Mouse (Mus musculus): ENCODE results near the gene Tmem163. TPM values are rescaled to one million over a fixed set of nuclear protein-coding genes. Genes with fewer than 3 reads are reported as not detected.

Tmem163 gene
- polyA plus RNA-seq, 1 experiment from 2014 or later = 8.8 TPM

DNA sequence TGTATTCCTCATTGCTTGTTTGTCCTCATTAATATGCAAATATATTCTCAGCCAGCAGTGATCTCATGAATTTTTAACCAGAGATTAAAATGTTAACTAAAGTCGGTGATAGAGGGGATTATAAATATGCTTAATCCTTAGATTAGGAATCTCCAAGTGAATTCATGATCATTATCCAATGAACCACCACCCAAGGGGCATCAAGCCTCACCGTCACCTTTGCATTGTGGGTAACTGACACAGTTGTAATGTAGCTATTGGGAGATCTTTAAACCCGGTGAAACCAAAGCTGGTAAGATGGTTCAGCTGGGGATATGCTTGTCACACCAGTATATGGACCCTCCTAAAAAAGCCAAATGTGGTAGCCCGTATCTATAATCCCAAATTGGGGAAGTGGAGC is 131.3 kb downstream of the Tmem163 start:
- Histone ChIP-seq H3K4me3 (no peak overlapping the region), H3K27me3 (no peaks in the 10 kb centered on the region), H3K27ac (no peak overlapping the region), H3K4me2 (no peak overlapping the region), H3K9me3 (no peaks in the 10 kb centered on the region), H3K36me3 (no peaks in the 10 kb centered on the region), H3K4me1 (no peaks in the 10 kb centered on the region), H3K9ac (no peak overlapping the region)
- WGBS = 71% methylated on average over 4 of the region's 4 CpGs
- no peak for ATAC-seq (ENCODE audit: insufficient number of reproducible peaks, insufficient read depth, low FRiP score, low TSS enrichment, low read depth)

GRCm38 (mm10) chr1:127542756-127543155 is 136.6 kb downstream of the Tmem163 start:
- H3K4me3 ChIP-seq = no peak overlapping the region

DNA sequence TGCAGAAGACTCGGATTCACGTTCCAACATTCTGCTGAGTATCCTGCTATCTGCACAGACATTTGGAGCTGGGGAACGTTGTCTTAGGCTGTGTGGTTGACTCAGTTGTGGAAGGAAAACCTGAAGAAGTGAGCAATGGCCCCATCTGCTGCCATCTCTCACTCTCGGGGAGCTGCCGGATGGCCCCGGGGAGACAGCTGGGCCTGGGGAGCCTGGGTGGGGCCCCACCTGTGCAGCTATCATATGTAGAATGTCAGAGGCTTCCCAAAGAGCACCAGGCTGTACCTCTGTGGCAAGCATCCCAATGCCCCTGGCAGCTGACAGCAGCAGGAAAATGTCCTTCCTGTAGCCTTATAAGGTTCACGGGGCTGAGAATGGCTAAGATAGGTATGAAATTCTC is 137.4 kb downstream of the Tmem163 start:
- ATAC-seq (ENCODE audit: insufficient number of reproducible peaks, insufficient read depth, low FRiP score, low TSS enrichment, low read depth) = no peak
- H3K4me2 ChIP-seq = no peak overlapping the region
- no peak overlapping the region for H3K4me3 ChIP-seq
- H3K9me3 ChIP-seq = no peaks in the 10 kb centered on the region
- H3K27me3 ChIP-seq = no peaks in the 10 kb centered on the region; the same call in 1 of the 2 replicates
- no peak overlapping the region for H3K9ac ChIP-seq
- H3K36me3 ChIP-seq = no peaks in the 10 kb centered on the region
- no peak overlapping the region for H3K27ac ChIP-seq
- WGBS = 86% methylated on average over 7 of the region's 7 CpGs
- H3K4me1 ChIP-seq = peaks cover 20% of the 10 kb centered on the region

More at GRCm38 (mm10) chr1:127542756-127543155, 136.6 kb downstream of the Tmem163 start:
- Histone ChIP-seq H3K27me3 (no peaks in the 10 kb centered on the region; the same call in 1 of the 2 replicates), H3K4me2 (no peak overlapping the region), H3K27ac (no peak overlapping the region), H3K36me3 (no peaks in the 10 kb centered on the region), H3K9me3 (no peaks in the 10 kb centered on the region), H3K4me1 (peaks cover 11% of the 10 kb centered on the region), H3K9ac (no peak overlapping the region)
- ATAC-seq (ENCODE audit: insufficient number of reproducible peaks, insufficient read depth, low FRiP score, low TSS enrichment, low read depth) = no peak
- WGBS = 26% methylated on average over 1 of the region's 1 CpGs

DNA sequence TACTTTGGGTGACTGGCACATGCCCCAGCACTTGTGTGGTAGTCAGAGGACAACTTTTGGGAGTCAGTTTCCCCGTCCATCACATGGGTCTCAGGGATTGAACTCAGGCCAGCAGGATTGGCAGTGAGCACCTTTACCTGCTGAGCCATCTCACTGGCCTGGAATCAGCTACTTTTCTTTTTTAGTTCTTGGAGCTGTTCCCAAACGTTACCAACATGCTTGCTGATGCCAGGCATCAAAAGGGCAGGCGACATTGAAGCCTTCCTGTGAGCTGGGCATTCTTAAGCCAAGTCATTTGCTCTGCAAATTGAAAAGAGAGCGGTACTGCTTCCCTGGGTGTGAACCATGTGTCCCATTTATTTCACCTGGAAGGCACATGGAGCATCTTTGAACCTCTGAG is 137.8 kb downstream of the Tmem163 start:
- H3K27me3 ChIP-seq = no peaks in the 10 kb centered on the region; the same call in 1 of the 2 replicates
- no peaks in the 10 kb centered on the region for H3K9me3 ChIP-seq
- WGBS = 82% methylated on average over 4 of the region's 4 CpGs
- H3K27ac ChIP-seq = no peak overlapping the region
- H3K36me3 ChIP-seq = no peaks in the 10 kb centered on the region
- peaks cover 24% of the 10 kb centered on the region for H3K4me1 ChIP-seq
- H3K4me2 ChIP-seq = no peak overlapping the region
- no peak for ATAC-seq (ENCODE audit: insufficient number of reproducible peaks, insufficient read depth, low FRiP score, low TSS enrichment, low read depth)
- H3K4me3 ChIP-seq = no peak overlapping the region
- H3K9ac ChIP-seq = no peak overlapping the region

- Histone ChIP-seq H3K4me3 (peak overlapping the region; percentile 34), H3K27ac (peak overlapping the region; percentile 86), H3K4me1 (peaks cover 39% of the 10 kb centered on the region), H3K4me2 (peak overlapping the region; percentile 57), H3K36me3 (no peaks in the 10 kb centered on the region), H3K27me3 (no peaks in the 10 kb centered on the region; the same call in 1 of the 2 replicates), H3K9me3 (no peaks in the 10 kb centered on the region), H3K9ac (peak overlapping the region; percentile 58)
- 9% methylated on average over 17 of the region's 17 CpGs for WGBS
- peak; percentile 82 for ATAC-seq (ENCODE audit: insufficient number of reproducible peaks, insufficient read depth, low FRiP score, low TSS enrichment, low read depth)
Observed at GRCm38 (mm10) chr1:127537204-127538038, 141.9 kb downstream of the Tmem163 start.

GRCm38 (mm10) chr1:127536448-127536847 is 142.9 kb downstream of the Tmem163 start:
- peaks cover 41% of the 10 kb centered on the region for H3K4me1 ChIP-seq
- no peaks in the 10 kb centered on the region for H3K9me3 ChIP-seq
- peak overlapping the region; percentile 58 for H3K9ac ChIP-seq
- H3K4me2 ChIP-seq = peak overlapping the region; percentile 57
- peak overlapping the region; percentile 86 for H3K27ac ChIP-seq
- H3K27me3 ChIP-seq = no peaks in the 10 kb centered on the region; the same call in 1 of the 2 replicates
- H3K36me3 ChIP-seq = no peaks in the 10 kb centered on the region
- no peak for ATAC-seq (ENCODE audit: insufficient number of reproducible peaks, insufficient read depth, low FRiP score, low TSS enrichment, low read depth)
- 34% methylated on average over 5 of the region's 5 CpGs for WGBS
- peak overlapping the region; percentile 34; the same call in 1 of the 2 replicates for H3K4me3 ChIP-seq

DNA sequence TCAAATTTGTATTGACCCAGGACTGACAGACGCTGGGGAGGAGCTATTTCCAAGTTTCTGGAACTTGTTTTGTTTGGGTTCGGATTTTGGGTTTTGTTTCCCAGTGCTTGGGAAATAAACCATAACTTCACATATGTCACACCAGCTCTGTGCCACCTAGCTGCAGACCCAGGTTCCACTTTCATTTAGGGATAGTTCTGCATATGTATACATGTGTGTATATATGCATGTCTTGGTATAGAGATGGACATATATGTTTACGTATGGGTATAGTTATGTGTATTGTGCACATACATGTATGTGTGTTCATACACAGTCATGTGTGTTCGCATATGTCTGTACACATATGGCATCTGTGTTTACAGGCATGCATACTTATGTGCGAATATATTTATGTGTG is 147.6 kb downstream of the Tmem163 start:
- no peaks in the 10 kb centered on the region for H3K36me3 ChIP-seq
- no peak overlapping the region for H3K4me3 ChIP-seq
- no peak overlapping the region for H3K27ac ChIP-seq
- H3K4me1 ChIP-seq = peaks cover 26% of the 10 kb centered on the region
- no peak for ATAC-seq (ENCODE audit: insufficient number of reproducible peaks, insufficient read depth, low FRiP score, low TSS enrichment, low read depth)
- H3K4me2 ChIP-seq = no peak overlapping the region
- H3K9me3 ChIP-seq = no peaks in the 10 kb centered on the region
- WGBS = 77% methylated on average over 5 of the region's 5 CpGs
- H3K9ac ChIP-seq = no peak overlapping the region
- H3K27me3 ChIP-seq = no peaks in the 10 kb centered on the region

DNA sequence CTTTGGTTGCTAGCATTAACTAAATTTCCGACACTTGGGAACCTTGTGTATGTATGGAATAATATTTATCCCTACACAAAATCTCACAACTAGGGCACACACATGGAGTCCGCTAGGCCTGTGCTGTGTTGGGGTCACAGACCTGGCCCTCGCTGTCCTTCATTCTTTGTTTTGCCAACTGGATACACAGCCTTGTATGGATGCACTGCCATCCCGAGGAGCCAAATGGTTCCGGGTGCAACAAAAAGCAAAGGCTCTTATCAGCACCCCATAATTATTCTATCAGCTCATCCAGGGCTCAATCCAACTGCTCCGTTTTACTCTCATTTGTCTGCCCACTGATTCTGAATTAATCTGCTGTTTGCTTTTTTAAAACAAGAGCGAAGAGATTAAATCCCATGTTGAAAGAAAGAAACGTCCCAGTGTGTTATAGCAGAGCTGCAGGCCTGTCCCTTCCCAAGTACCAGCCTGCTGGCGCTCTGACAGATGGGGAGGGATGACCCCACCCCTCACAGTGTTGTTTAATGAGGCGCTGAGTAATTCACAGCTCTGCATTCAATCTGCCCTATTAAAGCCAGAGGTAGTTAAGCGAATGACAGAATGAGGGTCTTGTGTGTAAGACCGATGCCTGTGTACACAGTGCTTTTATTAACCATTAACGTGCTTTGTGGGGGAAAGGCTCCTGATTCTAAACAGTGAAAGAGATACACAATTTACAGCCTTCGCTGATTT is 148.3 kb downstream of the Tmem163 start:
- H3K4me3 ChIP-seq = no peak overlapping the region
- H3K4me1 ChIP-seq = 0 out of 2 replicates have a peak, but pooled peaks cover 19% of the 10 kb centered on the region
- H3K27ac ChIP-seq = no peak overlapping the region
- WGBS = 52% methylated on average over 14 of the region's 14 CpGs
- H3K4me2 ChIP-seq = no peak overlapping the region
- ATAC-seq (ENCODE audit: insufficient number of reproducible peaks, insufficient read depth, low FRiP score, low TSS enrichment, low read depth) = no peak
- H3K9me3 ChIP-seq = no peaks in the 10 kb centered on the region
- no peaks in the 10 kb centered on the region for H3K36me3 ChIP-seq
- no peaks in the 10 kb centered on the region for H3K27me3 ChIP-seq
- H3K9ac ChIP-seq = 0 out of 2 replicates have a peak overlapping the region, but pooled peaks have one; percentile 2

GRCm38 (mm10) chr1:127523364-127523763 is 156.0 kb downstream of the Tmem163 start:
- no peak for ATAC-seq (ENCODE audit: insufficient number of reproducible peaks, insufficient read depth, low FRiP score, low TSS enrichment, low read depth)
- WGBS = 86% methylated on average over 8 of the region's 8 CpGs

GRCm38 (mm10) chr1:127514888-127515287 is 164.5 kb downstream of the Tmem163 start:
- no peaks in the 10 kb centered on the region for H3K36me3 ChIP-seq
- H3K9me3 ChIP-seq = no peaks in the 10 kb centered on the region
- H3K4me2 ChIP-seq = no peak overlapping the region
- no peak overlapping the region for H3K27ac ChIP-seq
- 97% methylated on average over 10 of the region's 10 CpGs for WGBS
- ATAC-seq (ENCODE audit: insufficient number of reproducible peaks, insufficient read depth, low FRiP score, low TSS enrichment, low read depth) = no peak
- no peak overlapping the region for H3K4me3 ChIP-seq
- no peaks in the 10 kb centered on the region for H3K27me3 ChIP-seq
- H3K4me1 ChIP-seq = no peaks in the 10 kb centered on the region
- no peak overlapping the region for H3K9ac ChIP-seq

More at GRCm38 (mm10) chr1:127523364-127523763, 156.0 kb downstream of the Tmem163 start:
- Histone ChIP-seq H3K4me3 (no peak overlapping the region), H3K9ac (no peak overlapping the region), H3K4me2 (no peak overlapping the region), H3K27me3 (no peaks in the 10 kb centered on the region), H3K9me3 (no peaks in the 10 kb centered on the region), H3K4me1 (no peaks in the 10 kb centered on the region), H3K27ac (no peak overlapping the region), H3K36me3 (no peaks in the 10 kb centered on the region)

DNA sequence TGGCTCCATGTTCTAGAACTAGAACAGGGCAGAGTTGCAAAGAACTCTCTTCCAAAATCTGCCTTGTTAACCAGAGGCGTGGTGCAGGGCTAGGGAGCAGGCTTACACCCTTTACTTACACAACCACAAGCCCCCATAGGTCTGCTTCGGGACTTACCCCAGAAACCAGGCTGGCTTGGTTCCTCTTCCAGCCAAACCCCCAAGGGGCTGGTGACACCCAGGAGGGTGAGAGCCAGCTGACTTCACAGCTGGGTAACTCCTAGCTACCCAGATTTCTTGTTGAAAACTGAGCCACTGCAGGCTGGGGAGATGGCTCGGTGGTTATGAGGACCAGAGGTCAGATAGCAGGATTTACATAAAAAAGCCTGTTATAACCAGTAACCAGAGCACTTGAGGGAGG is 164.9 kb downstream of the Tmem163 start:
- WGBS = 70% methylated on average over 3 of the region's 3 CpGs
- no peak overlapping the region for H3K27ac ChIP-seq
- H3K4me1 ChIP-seq = no peaks in the 10 kb centered on the region
- H3K27me3 ChIP-seq = no peaks in the 10 kb centered on the region
- no peak overlapping the region for H3K4me3 ChIP-seq
- no peak overlapping the region for H3K4me2 ChIP-seq
- no peak for ATAC-seq (ENCODE audit: insufficient number of reproducible peaks, insufficient read depth, low FRiP score, low TSS enrichment, low read depth)
- no peak overlapping the region for H3K9ac ChIP-seq
- no peaks in the 10 kb centered on the region for H3K36me3 ChIP-seq
- no peaks in the 10 kb centered on the region for H3K9me3 ChIP-seq

All from embryonic facial prominence, embryonic 13.5 days (tissue).